Mouse (Mus musculus): ENCODE data around the gene Mapkap1. TPM values are rescaled to one million over a fixed set of nuclear protein-coding genes. Genes with fewer than 3 reads are reported as not detected.

Gene Mapkap1
- polyA plus RNA-seq, 1 experiment = 39.6 TPM

DNA sequence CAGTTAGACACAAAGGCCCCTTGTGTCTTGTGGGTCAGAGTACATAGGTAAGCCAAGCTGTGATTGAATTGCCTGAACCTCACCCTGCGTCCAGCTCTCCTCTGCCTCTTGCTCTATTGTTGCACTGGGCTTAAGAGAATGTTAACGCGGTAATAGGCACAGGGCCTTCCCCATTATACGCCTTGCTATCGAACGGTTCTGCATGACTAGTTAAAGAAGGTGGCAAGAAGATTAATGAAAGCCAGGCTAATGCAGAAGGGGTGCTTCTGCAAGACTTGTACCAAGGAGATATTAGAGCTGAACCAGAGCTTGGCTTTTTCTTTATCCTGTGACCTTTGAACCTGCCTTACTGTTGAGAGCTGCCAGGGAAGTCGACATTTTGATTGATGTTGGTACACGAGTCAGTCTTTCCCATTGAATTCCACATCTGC is 195.6 kb downstream of the Mapkap1 start:
- Histone ChIP-seq H3K4me3 (no peak overlapping the region), H3ac (ENCODE audit: control insufficient read depth, insufficient read length) (no peak overlapping the region), H3K79me2 (ENCODE audit: control insufficient read depth, insufficient read depth) (no peaks in the 10 kb centered on the region), H3K36me3 (ENCODE audit: control insufficient read depth, insufficient read depth) (no peaks in the 10 kb centered on the region), H3K4me2 (ENCODE audit: low read depth) (no peak overlapping the region), H3K27me3 (ENCODE audit: control insufficient read depth, insufficient read depth, insufficient read length) (no peaks in the 10 kb centered on the region)
- TF ChIP-seq E2F4 (IDR thresholded peaks at IDR 0.05; ENCODE audit: insufficient read depth) = no peak
- no peak for TF ChIP-seq TCF3 (IDR thresholded peaks at IDR 0.05; ENCODE audit: insufficient read length, low read depth)
- TF ChIP-seq POLR2AphosphoS2 (IDR thresholded peaks at IDR 0.05; ENCODE audit: insufficient read length, low read depth) = no peak
- TF ChIP-seq MYOG (IDR thresholded peaks at IDR 0.05; ENCODE audit: control insufficient read depth in 1 of 3, insufficient read depth in 1 of 3, insufficient read length in 2 of 3, low read depth in 2 of 3) = no peak
- no peak for TF ChIP-seq REST (IDR thresholded peaks at IDR 0.05; ENCODE audit: insufficient read depth, insufficient read length)
- TF ChIP-seq CEBPB (IDR thresholded peaks at IDR 0.05; ENCODE audit: insufficient read depth, poor library complexity, severe bottlenecking) = no peak

DNA sequence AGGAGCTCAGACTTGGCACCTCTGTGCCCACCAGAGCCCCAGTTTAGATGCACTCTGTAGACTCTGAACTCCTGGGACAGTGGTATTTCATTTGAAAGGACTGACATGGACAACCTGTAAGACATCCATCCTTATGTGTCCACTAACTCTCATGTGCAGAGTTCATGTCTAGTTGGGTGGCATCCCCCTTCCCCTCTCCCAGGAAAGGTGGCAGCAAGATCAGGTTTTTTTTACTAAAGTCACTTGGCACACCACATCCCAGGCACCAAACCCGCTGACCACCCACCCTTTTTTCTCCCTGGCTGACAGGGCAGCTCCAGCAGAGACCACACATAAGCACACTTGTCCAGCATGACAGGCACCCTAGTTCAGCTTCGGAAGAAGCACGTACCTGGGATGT is 196.3 kb downstream of the Mapkap1 start:
- no peaks in the 10 kb centered on the region for H3K36me3 ChIP-seq (ENCODE audit: control insufficient read depth, insufficient read depth)
- TF ChIP-seq SRF (IDR thresholded peaks at IDR 0.05; ENCODE audit: control insufficient read depth, insufficient read length, low read depth) = no peak
- no peak overlapping the region for H3ac ChIP-seq (ENCODE audit: control insufficient read depth, insufficient read length)
- no peak overlapping the region for H3K4me3 ChIP-seq
- no peaks in the 10 kb centered on the region for H3K79me2 ChIP-seq (ENCODE audit: control insufficient read depth, insufficient read depth)
- no peak overlapping the region for H3K4me2 ChIP-seq (ENCODE audit: low read depth)
- H3K27me3 ChIP-seq (ENCODE audit: control insufficient read depth, insufficient read depth, insufficient read length) = no peaks in the 10 kb centered on the region

DNA sequence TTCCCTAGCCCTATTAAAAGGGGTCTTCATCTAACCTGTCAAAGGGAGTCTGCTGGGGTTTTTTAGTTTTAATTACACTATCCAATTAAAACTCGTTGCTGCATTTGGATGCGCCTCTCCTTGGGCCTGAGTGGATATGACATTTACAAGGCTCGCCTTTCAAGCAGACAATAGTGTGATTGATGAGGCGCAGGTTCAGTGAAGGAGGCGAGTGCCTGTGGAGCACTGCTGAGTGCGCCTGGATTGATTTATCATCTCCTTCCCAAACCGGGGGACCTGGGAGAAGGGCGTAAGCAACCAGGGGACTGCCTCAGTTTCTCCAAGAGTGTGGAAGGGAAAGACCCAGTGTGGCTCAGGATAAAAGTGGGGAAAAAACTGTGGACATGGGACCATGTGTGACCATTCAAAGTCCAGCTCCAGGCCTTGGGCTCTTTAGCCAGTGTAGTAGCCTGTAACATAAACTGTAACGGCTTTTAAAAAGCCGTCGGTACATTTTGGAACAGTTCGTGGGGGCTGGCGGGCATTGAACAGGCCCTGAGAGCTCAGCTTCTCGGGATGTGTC is 197.2 kb downstream of the Mapkap1 start:
- Histone ChIP-seq H3K27me3 (ENCODE audit: control insufficient read depth, insufficient read depth, insufficient read length) (no peaks in the 10 kb centered on the region), H3K4me2 (ENCODE audit: low read depth) (no peak overlapping the region), H3K79me2 (ENCODE audit: control insufficient read depth, insufficient read depth) (no peaks in the 10 kb centered on the region), H3K36me3 (ENCODE audit: control insufficient read depth, insufficient read depth) (no peaks in the 10 kb centered on the region), H3K4me3 (no peak overlapping the region), H3ac (ENCODE audit: control insufficient read depth, insufficient read length) (no peak overlapping the region)
- TF ChIP-seq CEBPB (IDR thresholded peaks at IDR 0.05; ENCODE audit: insufficient read depth, poor library complexity, severe bottlenecking) (no peak), USF1 (IDR thresholded peaks at IDR 0.05; ENCODE audit: low read depth) (no peak), SRF (IDR thresholded peaks at IDR 0.05; ENCODE audit: control insufficient read depth, insufficient read length, low read depth) (no peak), MYOD1 (IDR thresholded peaks at IDR 0.05; ENCODE audit: control insufficient read depth in 1 of 3, insufficient read length in 2 of 3, low read depth in 2 of 3) (no peak), TCF3 (IDR thresholded peaks at IDR 0.05; ENCODE audit: insufficient read length, low read depth) (no peak), MAX (IDR thresholded peaks at IDR 0.05; ENCODE audit: low read depth) (no peak), E2F4 (IDR thresholded peaks at IDR 0.05; ENCODE audit: insufficient read depth) (no peak), TCF12 (IDR thresholded peaks at IDR 0.05; ENCODE audit: insufficient read depth, poor library complexity, severe bottlenecking) (no peak), REST (IDR thresholded peaks at IDR 0.05; ENCODE audit: insufficient read depth, insufficient read length) (no peak), MYOG (IDR thresholded peaks at IDR 0.05; ENCODE audit: control insufficient read depth in 1 of 3, insufficient read depth in 1 of 3, insufficient read length in 2 of 3, low read depth in 2 of 3) (no peak), POLR2AphosphoS2 (IDR thresholded peaks at IDR 0.05; ENCODE audit: insufficient read length, low read depth) (no peak), POLR2A (IDR thresholded peaks at IDR 0.05; ENCODE audit: insufficient read length, low read depth) (no peak)

DNA sequence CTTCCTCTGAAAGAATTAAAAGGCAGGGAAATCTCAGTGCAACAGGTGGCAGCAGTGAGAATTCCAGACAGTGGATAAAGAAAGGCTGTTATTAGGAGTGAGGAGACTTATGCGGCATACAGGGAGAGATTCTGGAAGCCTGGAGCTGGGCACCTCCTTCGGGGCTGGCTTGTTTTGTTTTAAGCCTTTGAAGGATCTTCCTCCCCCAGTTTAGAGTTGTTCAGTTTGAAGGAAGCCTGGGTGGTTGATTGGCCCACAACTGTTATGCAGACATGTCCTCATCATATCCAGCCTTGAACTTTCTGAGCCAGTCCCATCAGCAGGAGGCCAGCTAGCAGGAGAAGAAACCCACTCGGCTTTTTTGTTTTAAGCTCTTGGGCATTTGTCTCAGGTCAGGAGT is 198.5 kb downstream of the Mapkap1 start:
- Histone ChIP-seq H3K79me2 (ENCODE audit: control insufficient read depth, insufficient read depth) (no peaks in the 10 kb centered on the region), H3K4me2 (ENCODE audit: low read depth) (no peak overlapping the region), H3K36me3 (ENCODE audit: control insufficient read depth, insufficient read depth) (no peaks in the 10 kb centered on the region), H3K4me3 (no peak overlapping the region), H3ac (ENCODE audit: control insufficient read depth, insufficient read length) (no peak overlapping the region), H3K27me3 (ENCODE audit: control insufficient read depth, insufficient read depth, insufficient read length) (no peaks in the 10 kb centered on the region)
- no peak for TF ChIP-seq TCF3 (IDR thresholded peaks at IDR 0.05; ENCODE audit: insufficient read length, low read depth)
- TF ChIP-seq CEBPB (IDR thresholded peaks at IDR 0.05; ENCODE audit: insufficient read depth, poor library complexity, severe bottlenecking) = no peak
- no peak for TF ChIP-seq MYOG (IDR thresholded peaks at IDR 0.05; ENCODE audit: control insufficient read depth in 1 of 3, insufficient read depth in 1 of 3, insufficient read length in 2 of 3, low read depth in 2 of 3)
- TF ChIP-seq SRF (IDR thresholded peaks at IDR 0.05; ENCODE audit: control insufficient read depth, insufficient read length, low read depth) = no peak
- TF ChIP-seq POLR2AphosphoS2 (IDR thresholded peaks at IDR 0.05; ENCODE audit: insufficient read length, low read depth) = no peak
- TF ChIP-seq TCF12 (IDR thresholded peaks at IDR 0.05; ENCODE audit: insufficient read depth, poor library complexity, severe bottlenecking) = no peak

DNA sequence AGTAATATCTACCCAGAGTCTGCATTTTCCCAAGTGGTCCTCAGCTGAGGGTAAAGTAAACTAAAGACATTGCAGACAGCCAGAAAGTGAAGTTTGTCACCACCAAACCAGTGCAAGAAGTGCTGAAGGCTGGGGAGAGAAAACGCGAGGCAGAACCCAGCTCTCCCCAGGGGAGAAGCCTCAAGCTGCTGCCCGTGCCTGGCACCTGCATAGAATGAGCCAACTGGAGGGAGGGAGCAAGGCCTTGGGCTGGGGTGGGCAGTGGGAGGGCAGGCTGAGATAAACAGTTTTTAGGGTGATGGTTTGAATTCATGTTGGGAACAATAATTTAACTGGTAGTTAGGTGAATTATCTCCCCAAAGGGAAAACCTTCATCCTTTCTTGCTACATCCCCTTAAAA is 202.3 kb downstream of the Mapkap1 start:
- no peak overlapping the region for H3K4me2 ChIP-seq (ENCODE audit: low read depth)
- no peaks in the 10 kb centered on the region for H3K36me3 ChIP-seq (ENCODE audit: control insufficient read depth, insufficient read depth)
- H3ac ChIP-seq (ENCODE audit: control insufficient read depth, insufficient read length) = no peak overlapping the region
- H3K79me2 ChIP-seq (ENCODE audit: control insufficient read depth, insufficient read depth) = no peaks in the 10 kb centered on the region
- TF ChIP-seq REST (IDR thresholded peaks at IDR 0.05; ENCODE audit: insufficient read depth, insufficient read length) = no peak
- no peaks in the 10 kb centered on the region for H3K27me3 ChIP-seq (ENCODE audit: control insufficient read depth, insufficient read depth, insufficient read length)
- H3K4me3 ChIP-seq = no peak overlapping the region

DNA sequence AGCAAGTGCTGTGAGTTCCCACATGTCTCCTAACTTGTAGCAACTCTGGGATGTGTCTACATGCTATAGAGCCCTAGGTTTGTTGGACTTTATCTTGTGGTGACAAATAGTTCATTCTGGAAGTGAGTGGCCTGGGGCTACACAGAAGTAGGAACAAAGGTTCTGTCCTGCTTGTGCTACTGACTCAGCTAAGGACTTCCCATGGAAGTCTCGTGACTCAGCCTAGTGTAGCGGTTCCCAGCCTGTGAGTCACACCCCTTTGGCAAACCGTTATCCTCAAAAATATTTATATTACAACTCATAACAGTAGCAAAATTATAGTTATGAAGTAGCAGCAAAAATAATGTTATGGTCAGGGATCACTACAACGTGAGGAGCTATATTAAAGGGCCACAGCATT is 202.9 kb downstream of the Mapkap1 start:
- no peaks in the 10 kb centered on the region for H3K36me3 ChIP-seq (ENCODE audit: control insufficient read depth, insufficient read depth)
- H3K4me2 ChIP-seq (ENCODE audit: low read depth) = peak overlapping the region; percentile 51
- no peaks in the 10 kb centered on the region for H3K27me3 ChIP-seq (ENCODE audit: control insufficient read depth, insufficient read depth, insufficient read length)
- H3ac ChIP-seq (ENCODE audit: control insufficient read depth, insufficient read length) = no peak overlapping the region
- no peaks in the 10 kb centered on the region for H3K79me2 ChIP-seq (ENCODE audit: control insufficient read depth, insufficient read depth)
- no peak overlapping the region for H3K4me3 ChIP-seq
- peak; percentile 54 for TF ChIP-seq USF1 (IDR thresholded peaks at IDR 0.05; ENCODE audit: low read depth)
- TF ChIP-seq MYOG (IDR thresholded peaks at IDR 0.05; ENCODE audit: control insufficient read depth in 1 of 3, insufficient read depth in 1 of 3, insufficient read length in 2 of 3, low read depth in 2 of 3) = no peak
